Mouse (Mus musculus) kidney, embryonic 16.5 days (tissue): ENCODE measurements around the gene Paqr9. TPM values are rescaled to one million over a fixed set of nuclear protein-coding genes. Genes with fewer than 3 reads are reported as not detected.

Experiments
- ATAC-seq: fragments of 200-750 bp; cut with Nextera tagmentation; 2 replicates; pipeline ENCODE4 v1.8.0; 2017; ENCODE audit warnings: moderate TSS enrichment; ENCODE audit not compliant: low FRiP score, low TSS enrichment
- H3K27ac ChIP-seq: fragments of 300-500 bp; sonication (generic); 2 replicates; pipeline ENCODE4 v1.5.1; 2014; ENCODE audit warnings: low read length
- H3K27me3 ChIP-seq: fragments of 300-500 bp; sonication (generic); 2 replicates; pipeline ENCODE4 v1.6.1; 2014; ENCODE audit warnings: low read length, control low read depth, mixed read lengths; ENCODE audit not compliant: insufficient read depth
- H3K36me3 ChIP-seq: fragments of 300-500 bp; sonication (generic); 2 replicates; pipeline ENCODE4 v1.6.1; 2014; ENCODE audit warnings: low read length, control low read depth, mixed read lengths; ENCODE audit not compliant: insufficient read depth
- H3K4me1 ChIP-seq: fragments of 300-500 bp; sonication (generic); 2 replicates; pipeline ENCODE4 v1.6.1; 2014; ENCODE audit warnings: low read length, control low read depth, mixed read lengths; ENCODE audit not compliant: insufficient read depth
- H3K4me2 ChIP-seq: fragments of 300-500 bp; sonication (generic); replicated peaks from 2 replicates; pipeline ENCODE4 v1.6.1; 2014; ENCODE audit warnings: low read depth, low read length
- H3K4me3 ChIP-seq: fragments of 300-500 bp; sonication (generic); 2 replicates; pipeline ENCODE4 v1.5.1; 2014; ENCODE audit warnings: mild to moderate bottlenecking, low read length
- H3K9ac ChIP-seq: fragments of 300-500 bp; sonication (generic); replicated peaks from 2 replicates; pipeline ENCODE4 v1.6.1; 2014; ENCODE audit warnings: low read length
- H3K9me3 ChIP-seq: fragments of 300-500 bp; sonication (generic); 2 replicates; pipeline ENCODE4 v1.6.1; 2016; ENCODE audit warnings: low read length, control low read depth
- WGBS: fragments of 180-500 bp; shearing (Covaris S2); extraction: QIAGEN DNeasy Blood & Tissue Kit; methylation state at CpG from one replicate; pipeline ENCODE4 v1.1.7; 2014; 5-methylcytosine and 5-hydroxymethylcytosine counted together
- polyA plus RNA-seq: library from polyadenylated mRNA; unstranded; fragments of >200 nt; fragmentation: Nextera tagmentation; extraction: Ambion mirVana; gene quantifications from 2 replicates; pipeline ENCODE4 v1.2.1, GENCODE M21; 2015

Gene Paqr9
- polyA plus RNA-seq, 1 experiment from 2014 or later, result 1.00 TPM

DNA sequence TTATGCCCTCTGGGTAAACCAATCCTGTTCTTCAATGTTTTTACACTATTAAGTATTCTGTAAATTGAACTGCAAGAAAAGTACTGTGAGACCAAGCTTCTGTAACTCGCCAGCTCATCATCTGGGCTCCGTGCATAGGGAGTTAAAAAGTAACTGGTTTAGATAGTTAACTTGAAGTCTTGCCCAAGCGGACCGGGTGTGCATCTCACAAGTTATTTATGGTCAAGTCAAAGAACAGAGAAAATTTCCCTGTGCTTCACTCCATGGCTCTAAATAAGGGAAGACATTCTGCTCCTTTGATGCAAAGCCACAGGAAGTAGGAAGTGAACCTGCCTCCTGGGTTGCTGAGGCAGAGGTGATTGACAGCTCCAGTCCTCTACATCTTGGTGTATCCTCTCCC lies 34.8 kb downstream of the Paqr9 start:
- ATAC-seq, result 0 out of 2 replicates have a peak, but pooled peaks have one; percentile 31
- WGBS, result 55% methylated on average over 4 of the region's 4 CpGs
- no peaks in the 10 kb centered on the region for H3K36me3 ChIP-seq

DNA sequence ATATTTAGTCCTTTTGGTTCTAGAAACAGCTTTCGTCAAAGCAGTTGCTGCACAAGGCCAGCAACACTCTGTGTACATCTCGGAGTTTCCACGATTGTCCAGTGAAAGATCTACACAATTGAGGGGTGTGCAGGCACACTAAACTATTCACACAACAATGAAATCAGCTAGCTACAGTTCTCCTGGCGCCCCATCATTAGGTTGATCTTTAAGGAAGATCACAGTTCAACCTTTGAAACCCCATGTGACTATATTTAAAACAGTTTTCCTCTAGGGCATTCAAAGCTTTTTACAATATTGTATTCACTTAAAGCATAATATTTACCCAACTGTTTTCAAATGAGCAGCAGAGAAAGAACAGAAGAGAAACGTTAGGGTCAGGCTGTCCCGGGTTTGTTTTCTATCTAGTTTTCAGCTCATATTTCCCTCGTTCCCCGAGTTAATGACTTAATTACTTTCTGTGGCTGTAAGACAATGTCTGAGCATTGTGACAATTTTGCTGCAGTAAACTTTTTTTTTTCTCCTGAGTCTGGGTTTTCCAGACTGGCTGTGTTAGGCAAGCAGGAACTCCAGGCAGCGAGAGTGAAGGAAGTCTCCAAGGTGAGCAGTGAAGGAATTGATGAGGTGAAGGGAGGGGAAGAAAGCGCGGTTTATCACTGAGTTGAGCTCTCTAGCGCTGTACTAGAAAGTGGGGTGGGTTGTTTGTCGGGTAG lies 38.2 kb downstream of the Paqr9 start:
- H3K4me3 ChIP-seq, result no peak overlapping the region; the same call in 1 of the 2 replicates
- WGBS, result 34% methylated on average over 13 of the region's 13 CpGs
- H3K36me3 ChIP-seq, result no peaks in the 10 kb centered on the region
- H3K27ac ChIP-seq, result no peak overlapping the region
- no peaks in the 10 kb centered on the region for H3K9me3 ChIP-seq
- no peak for ATAC-seq
- no peaks in the 10 kb centered on the region for H3K27me3 ChIP-seq
- H3K4me2 ChIP-seq, result peak overlapping the region; percentile 26
- no peaks in the 10 kb centered on the region for H3K4me1 ChIP-seq
- H3K9ac ChIP-seq, result no peak overlapping the region

More for the DNA sequence above, 34.8 kb downstream of the Paqr9 start:
- Histone ChIP-seq H3K4me1 (no peaks in the 10 kb centered on the region), H3K9me3 (no peaks in the 10 kb centered on the region), H3K27ac (no peak overlapping the region), H3K4me2 (no peak overlapping the region), H3K9ac (no peak overlapping the region), H3K27me3 (no peaks in the 10 kb centered on the region), H3K4me3 (no peak overlapping the region)

DNA sequence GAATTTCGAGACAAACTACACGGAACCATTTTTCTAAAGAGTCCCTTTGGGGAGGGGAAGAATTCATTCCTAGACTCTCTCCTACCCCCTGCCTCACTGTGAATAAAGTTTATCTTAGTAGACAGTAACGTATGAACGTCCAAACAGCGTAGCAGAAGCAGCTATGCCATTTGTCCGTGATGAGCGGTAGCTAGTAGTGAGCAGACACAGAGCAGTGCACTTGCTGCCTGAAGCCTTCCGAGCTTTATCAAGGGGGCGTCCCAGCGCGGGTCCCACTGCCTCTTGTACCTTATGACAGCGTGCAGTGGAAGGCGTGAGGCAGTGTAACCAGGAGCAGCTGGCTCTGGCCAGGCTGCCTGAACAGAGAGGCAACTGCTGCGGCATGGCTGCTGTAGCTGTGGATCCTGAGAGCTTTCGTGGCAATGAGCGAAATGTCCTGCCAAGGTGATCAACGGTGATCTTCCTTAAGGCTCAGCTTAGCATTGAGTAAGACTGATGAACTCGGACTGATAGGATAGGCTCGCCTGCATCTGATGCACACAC lies 38.8 kb downstream of the Paqr9 start:
- no peak for ATAC-seq
- WGBS, result 48% methylated on average over 19 of the region's 19 CpGs
- H3K4me3 ChIP-seq, result no peak overlapping the region; the same call in 1 of the 2 replicates

DNA sequence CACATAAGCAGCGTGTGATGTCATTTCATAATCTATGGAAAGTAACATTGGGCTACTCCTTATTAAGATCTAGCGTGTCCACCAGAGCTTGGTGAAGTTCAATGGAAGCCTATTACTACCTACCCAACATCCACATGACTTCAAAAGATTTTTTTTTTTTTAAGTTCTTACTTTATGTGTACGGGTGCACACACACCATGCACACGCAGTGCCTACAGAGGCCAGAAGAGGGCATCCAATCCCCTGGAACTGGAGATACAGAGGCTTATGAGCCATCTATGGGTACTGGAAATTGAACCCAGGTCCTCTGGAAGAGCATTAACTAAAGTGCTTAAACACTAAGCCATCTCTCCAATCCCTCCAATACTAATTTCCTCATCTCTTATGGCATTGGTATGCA lies 39.9 kb downstream of the Paqr9 start:
- no peak overlapping the region for H3K9ac ChIP-seq
- no peaks in the 10 kb centered on the region for H3K27me3 ChIP-seq
- H3K4me2 ChIP-seq, result no peak overlapping the region
- no peak for ATAC-seq
- no peak overlapping the region for H3K27ac ChIP-seq
- no peaks in the 10 kb centered on the region for H3K36me3 ChIP-seq
- H3K4me3 ChIP-seq, result no peak overlapping the region
- no peaks in the 10 kb centered on the region for H3K9me3 ChIP-seq
- H3K4me1 ChIP-seq, result no peaks in the 10 kb centered on the region
- 88% methylated on average over 4 of the region's 4 CpGs for WGBS

More for the DNA sequence above, 38.8 kb downstream of the Paqr9 start:
- Histone ChIP-seq H3K4me1 (no peaks in the 10 kb centered on the region), H3K27me3 (no peaks in the 10 kb centered on the region), H3K9ac (no peak overlapping the region), H3K4me2 (peak overlapping the region; percentile 26), H3K36me3 (no peaks in the 10 kb centered on the region), H3K27ac (no peak overlapping the region), H3K9me3 (no peaks in the 10 kb centered on the region)

DNA sequence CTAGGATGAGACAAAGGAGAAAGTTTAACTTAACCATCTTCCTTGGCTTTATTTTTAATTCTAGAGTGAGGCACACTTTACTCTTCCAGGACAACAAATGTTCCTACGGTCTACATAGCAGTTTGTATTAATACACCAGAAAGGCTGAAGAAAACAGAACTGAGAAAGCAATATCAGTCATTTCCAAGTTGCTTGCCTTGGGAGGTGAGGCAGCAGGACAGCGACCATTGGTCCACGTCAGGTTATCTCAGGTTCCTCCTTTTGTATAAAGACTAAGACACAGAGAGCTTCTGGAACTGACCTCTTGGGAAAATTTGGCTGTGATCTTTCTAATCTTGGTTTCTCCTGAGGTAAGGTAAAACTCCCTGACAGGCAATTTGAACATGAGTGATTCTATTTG lies 43.4 kb downstream of the Paqr9 start:
- Histone ChIP-seq H3K9me3 (no peaks in the 10 kb centered on the region), H3K4me3 (no peak overlapping the region), H3K9ac (no peak overlapping the region), H3K4me2 (no peak overlapping the region), H3K27ac (no peak overlapping the region), H3K36me3 (no peaks in the 10 kb centered on the region), H3K4me1 (no peaks in the 10 kb centered on the region), H3K27me3 (no peaks in the 10 kb centered on the region)
- no peak for ATAC-seq
- WGBS, result 81% methylated on average over 3 of the region's 3 CpGs

DNA sequence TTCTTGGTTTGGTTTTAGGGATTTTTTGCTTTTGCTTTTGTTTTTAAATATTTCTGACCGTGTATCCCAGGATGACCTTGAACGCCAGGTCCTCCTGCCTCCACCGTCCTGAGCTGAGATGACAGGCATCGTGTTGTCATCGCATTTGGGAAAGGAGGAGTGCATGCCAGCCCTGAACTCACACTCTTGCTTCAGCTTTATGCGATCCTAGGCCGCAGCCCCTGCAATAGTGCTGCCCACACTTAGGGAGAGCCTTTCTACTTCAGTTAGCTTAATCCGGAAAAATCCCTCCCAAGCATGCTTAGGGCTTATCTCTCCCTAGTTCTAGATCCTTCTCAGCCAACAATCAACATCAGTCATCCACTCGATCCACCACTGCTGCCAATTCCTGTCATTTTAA lies 43.9 kb downstream of the Paqr9 start:
- no peaks in the 10 kb centered on the region for H3K36me3 ChIP-seq
- no peaks in the 10 kb centered on the region for H3K9me3 ChIP-seq
- no peak overlapping the region for H3K27ac ChIP-seq
- no peaks in the 10 kb centered on the region for H3K4me1 ChIP-seq
- no peak for ATAC-seq
- H3K9ac ChIP-seq, result no peak overlapping the region
- 86% methylated on average over 9 of the region's 9 CpGs for WGBS
- no peak overlapping the region for H3K4me2 ChIP-seq
- no peaks in the 10 kb centered on the region for H3K27me3 ChIP-seq
- H3K4me3 ChIP-seq, result no peak overlapping the region

DNA sequence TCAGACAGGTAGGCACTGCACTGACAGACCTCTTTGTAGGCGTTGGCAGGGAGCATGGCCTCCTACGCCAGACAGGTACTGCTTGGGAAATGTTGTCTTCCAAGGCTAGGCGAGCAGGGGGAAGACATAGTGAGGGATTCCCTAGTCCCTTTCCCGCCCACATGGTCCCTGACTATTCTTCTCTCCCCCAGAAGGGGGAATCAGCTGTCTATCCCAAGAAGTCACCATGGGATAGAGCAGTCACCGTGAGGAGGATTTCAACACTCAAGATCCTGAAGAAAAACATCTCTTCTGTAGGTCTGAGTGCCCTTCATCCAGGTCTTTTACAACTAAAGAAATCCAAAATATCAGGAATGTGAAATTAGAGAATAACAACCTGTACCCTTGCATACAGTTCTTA lies 47.7 kb downstream of the Paqr9 start:
- no peak for ATAC-seq
- no peak overlapping the region for H3K9ac ChIP-seq
- no peaks in the 10 kb centered on the region for H3K4me1 ChIP-seq
- H3K27ac ChIP-seq, result no peak overlapping the region
- H3K27me3 ChIP-seq, result no peaks in the 10 kb centered on the region
- no peak overlapping the region for H3K4me2 ChIP-seq
- WGBS, result 61% methylated on average over 5 of the region's 5 CpGs
- H3K36me3 ChIP-seq, result no peaks in the 10 kb centered on the region
- no peaks in the 10 kb centered on the region for H3K9me3 ChIP-seq
- no peak overlapping the region for H3K4me3 ChIP-seq

DNA sequence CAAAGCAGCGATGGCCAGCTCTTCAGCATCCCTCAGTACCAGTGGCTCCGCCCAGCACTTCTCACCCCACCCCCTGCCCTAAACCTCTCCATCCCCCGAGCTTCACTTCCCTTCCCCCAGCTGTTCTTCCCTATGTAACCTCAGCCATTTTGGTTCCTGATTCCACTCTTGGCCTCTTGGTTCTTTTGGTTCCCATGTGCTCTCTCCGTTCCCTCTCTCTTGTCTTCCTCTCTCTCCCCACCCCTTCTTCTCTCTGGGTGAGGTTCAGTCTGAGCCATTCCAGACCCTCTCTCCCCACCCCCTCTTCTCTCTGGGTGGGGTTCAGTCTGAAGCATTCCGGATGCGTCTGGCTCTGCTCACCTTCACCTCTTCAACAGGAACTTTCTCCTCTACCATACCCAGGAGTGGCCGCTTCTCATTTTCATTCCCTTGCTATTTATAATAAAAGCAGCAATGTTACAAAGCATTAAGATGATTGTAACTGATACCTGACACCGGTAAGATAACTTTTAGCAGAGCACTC lies 52.9 kb downstream of the Paqr9 start:
- 77% methylated on average over 8 of the region's 8 CpGs for WGBS
- Histone ChIP-seq H3K9me3 (no peaks in the 10 kb centered on the region), H3K27me3 (no peaks in the 10 kb centered on the region), H3K36me3 (no peaks in the 10 kb centered on the region), H3K4me2 (no peak overlapping the region), H3K27ac (no peak overlapping the region), H3K9ac (no peak overlapping the region), H3K4me1 (0 out of 2 replicates have a peak, but pooled peaks cover 3% of the 10 kb centered on the region), H3K4me3 (no peak overlapping the region)
- ATAC-seq, result no peak

DNA sequence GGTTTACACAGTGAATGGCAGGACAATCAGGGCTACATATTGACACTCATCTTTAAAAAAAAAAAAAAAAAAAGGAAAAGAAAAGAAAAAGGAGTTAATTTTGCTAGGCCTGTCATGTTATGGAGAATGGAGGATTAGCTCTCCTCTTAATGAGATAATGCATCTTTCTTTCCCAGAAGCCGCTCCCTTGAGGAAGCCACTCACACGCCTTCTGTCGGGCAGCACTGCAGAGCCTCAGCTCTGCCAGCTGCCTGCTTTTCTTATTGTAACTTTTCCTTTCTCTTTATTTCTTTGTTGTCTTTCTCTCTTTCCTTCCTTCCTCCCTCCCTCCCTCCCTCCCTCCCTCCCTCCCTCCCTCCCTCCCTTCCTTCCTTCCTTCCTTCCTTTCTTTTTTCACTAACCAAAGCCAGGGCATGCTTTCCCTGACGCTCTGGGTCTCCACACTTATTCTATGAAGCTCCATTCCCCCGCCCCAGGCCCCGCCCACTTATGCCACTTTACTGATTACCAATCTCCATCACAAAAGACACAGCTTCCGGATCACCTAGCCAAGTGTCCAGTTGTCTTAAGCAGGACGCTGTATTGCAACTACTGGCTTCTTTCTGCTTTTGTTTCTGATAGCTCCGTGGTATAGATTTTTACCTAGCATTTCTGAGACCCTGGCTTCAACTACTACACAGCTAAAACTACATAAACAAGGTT lies 54.1 kb downstream of the Paqr9 start:
- Histone ChIP-seq H3K9me3 (no peaks in the 10 kb centered on the region), H3K27ac (no peak overlapping the region), H3K4me1 (0 out of 2 replicates have a peak, but pooled peaks cover 3% of the 10 kb centered on the region), H3K9ac (no peak overlapping the region), H3K4me2 (0 out of 2 replicates have a peak overlapping the region, but pooled peaks have one; percentile 15), H3K27me3 (no peaks in the 10 kb centered on the region), H3K4me3 (no peak overlapping the region), H3K36me3 (no peaks in the 10 kb centered on the region)
- ATAC-seq, result no peak
- 37% methylated on average over 9 of the region's 9 CpGs for WGBS
